Mouse (Mus musculus) gastrocnemius, adult 2 months (tissue): Measurements from ENCODE around the gene Lhfpl2. TPM values are rescaled to one million over a fixed set of nuclear protein-coding genes. Genes with fewer than 3 reads are reported as not detected.

ENCODE experiments used
- DNase-seq: peaks from one replicate; pipeline ENCODE4 v3.0.0; 2022
- H3K27ac ChIP-seq: fragments of 200-600 bp; 2 replicates; pipeline ENCODE4 v1.8.1; 2022; ENCODE audit warnings: mild to moderate bottlenecking
- H3K4me3 ChIP-seq: fragments of 200-600 bp; 2 replicates; pipeline ENCODE4 v1.8.1; 2022; ENCODE audit warnings: mild to moderate bottlenecking, moderate library complexity
- CTCF ChIP-seq: fragments of 200-600 bp; IDR thresholded peaks from 2 replicates; pipeline ENCODE4 v1.8.1; 2022; ENCODE audit warnings: antibody characterized with exemption, mild to moderate bottlenecking, moderate library complexity
- intact Hi-C: fragments of 180-260 bp; cut with DNase I; formaldehyde crosslinking; loops from one replicate; pipeline ENCODE4 v1.15.1; 2025
- total RNA-seq, 2 experiments: library from RNA; stranded (reverse); gene quantifications; 2 replicates each; pipeline ENCODE4 v1.2.3; 2021

The Lhfpl2 gene
- total RNA-seq, 2 experiments from 2014 or later: 1.5 to 4.2 TPM

DNA sequence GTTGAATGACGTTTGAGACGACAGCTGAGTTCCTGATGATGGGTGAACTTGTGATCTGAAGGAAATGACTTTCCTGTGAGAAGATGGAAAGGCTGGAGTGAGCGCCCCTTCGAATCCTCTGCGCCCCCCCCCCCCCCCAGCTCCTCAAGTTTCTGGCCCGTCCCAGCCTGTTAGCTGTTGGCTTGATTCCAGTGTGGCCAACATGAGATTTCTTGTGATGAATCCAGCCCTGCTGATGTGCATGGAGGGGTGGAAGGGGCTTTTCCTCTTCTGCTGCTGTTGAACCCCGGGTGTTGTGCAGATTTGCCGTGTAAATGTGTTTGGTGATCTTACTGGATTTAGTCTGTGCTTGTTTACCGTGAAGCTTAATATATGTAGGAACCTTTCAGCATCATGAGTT is 31.2 kb downstream of the Lhfpl2 start:
- intact Hi-C loops: no loop called here
- no peak for DNase-seq
- no peak overlapping the region for H3K4me3 ChIP-seq
- no peak for TF ChIP-seq CTCF
- no peak overlapping the region for H3K27ac ChIP-seq

DNA sequence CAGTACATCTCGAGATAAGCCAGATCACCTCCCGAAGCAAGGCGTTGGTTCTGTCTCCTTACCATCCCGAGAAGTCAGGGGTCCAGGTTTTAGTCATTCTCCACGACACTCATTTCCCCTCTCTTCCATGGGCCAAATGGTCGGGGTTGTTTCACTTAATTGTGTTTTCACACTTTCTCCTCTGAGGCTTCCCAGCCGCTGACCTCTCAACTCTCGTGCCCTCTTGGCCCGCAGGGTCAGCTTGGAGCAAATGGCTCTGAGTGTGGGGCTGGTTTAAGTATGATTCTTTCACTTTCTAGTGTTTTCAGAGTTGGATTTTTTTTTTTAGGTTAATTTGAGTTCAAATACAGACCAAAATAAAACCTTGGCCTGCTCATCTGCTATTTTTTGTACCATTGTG is 31.7 kb downstream of the Lhfpl2 start:
- H3K27ac ChIP-seq: no peak overlapping the region
- intact Hi-C loops: no loop called here
- DNase-seq: no peak
- no peak for TF ChIP-seq CTCF
- H3K4me3 ChIP-seq: no peak overlapping the region

DNA sequence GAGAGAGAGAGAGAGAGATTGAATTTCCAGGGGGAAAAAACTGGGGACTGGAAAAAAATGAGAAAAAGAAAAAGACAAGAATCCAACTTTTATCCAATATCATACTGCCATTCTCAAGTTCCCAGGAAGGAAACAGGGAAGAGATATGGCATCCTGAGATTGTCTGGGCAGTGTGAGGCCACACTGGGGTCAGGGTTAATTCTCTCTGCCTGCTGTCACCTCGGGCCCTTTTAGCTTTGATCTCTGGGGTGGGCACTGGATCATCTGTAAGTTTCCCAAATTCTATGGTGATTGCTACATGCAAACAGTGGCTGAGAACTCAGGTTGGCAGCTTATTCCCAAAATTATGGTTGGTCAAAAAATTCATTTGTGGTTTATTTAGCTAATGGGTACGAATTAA is 33.8 kb downstream of the Lhfpl2 start:
- H3K27ac ChIP-seq: no peak overlapping the region
- no peak for DNase-seq
- intact Hi-C loops: no loop called here
- no peak overlapping the region for H3K4me3 ChIP-seq
- no peak for TF ChIP-seq CTCF

DNA sequence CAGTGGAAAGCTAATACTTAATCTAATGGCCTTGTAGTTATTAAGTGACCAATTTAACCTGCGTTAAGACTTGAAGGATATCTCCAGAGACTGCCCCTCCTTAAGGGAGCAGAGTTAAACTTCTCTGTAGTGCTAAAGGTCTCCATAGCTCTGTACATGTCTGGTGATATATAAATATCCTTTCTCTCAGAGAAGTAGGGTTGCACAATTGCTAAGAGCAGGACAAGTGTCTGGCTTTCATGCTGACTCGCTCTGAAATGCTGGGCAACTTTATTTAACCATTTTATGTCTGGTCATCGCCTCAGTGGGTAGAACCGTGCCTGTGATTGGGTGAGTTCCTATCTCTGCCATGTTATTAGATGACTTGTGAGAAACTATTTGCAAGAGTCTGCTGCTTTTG is 36.6 kb downstream of the Lhfpl2 start:
- no peak overlapping the region for H3K4me3 ChIP-seq
- no peak for TF ChIP-seq CTCF
- DNase-seq: no peak
- intact Hi-C loops: no loop called here
- H3K27ac ChIP-seq: no peak overlapping the region

DNA sequence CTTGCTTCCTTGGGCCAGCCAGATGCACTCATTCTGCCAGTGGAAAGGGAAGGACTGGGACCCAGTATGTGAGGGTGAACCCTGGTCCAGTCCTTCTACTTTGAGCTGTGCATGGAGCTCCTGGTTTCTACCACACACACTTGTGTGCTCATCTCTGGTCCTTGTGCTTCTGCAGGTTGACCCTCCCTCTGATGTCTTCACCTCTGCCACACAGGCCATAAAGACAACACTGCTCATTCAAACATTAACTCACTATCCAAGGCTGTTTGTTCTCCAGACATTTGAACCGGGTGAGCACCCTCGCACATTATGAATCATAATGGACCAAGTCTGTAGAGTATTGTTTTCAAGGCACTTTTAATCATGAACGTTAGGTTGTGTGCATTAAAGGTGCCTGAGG is 37.0 kb downstream of the Lhfpl2 start:
- TF ChIP-seq CTCF: no peak
- Histone ChIP-seq H3K27ac (no peak overlapping the region), H3K4me3 (no peak overlapping the region)
- DNase-seq: no peak
- intact Hi-C loops: no loop called here

DNA sequence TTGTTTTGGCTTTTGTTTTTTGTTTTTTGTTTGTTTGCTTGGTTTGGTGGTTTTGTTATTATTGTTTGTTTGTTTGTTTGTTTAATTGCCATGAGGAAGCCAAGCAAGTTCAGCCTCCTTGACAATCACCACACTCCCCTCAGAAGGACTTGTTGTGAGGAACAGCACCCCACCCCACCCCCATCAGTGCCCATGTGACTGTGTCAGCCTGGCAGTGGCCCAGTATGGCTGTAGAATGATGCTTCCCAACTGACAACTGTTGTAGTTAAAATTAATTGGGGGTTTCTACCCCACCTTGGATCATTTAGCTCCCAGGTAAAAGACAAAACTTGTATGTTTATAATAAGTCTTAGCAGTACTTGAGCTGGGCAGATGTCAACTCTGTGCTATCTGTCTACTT is 37.6 kb downstream of the Lhfpl2 start:
- TF ChIP-seq CTCF: no peak
- no peak for DNase-seq
- Histone ChIP-seq H3K4me3 (no peak overlapping the region), H3K27ac (no peak overlapping the region)
- intact Hi-C loops: no loop called here

DNA sequence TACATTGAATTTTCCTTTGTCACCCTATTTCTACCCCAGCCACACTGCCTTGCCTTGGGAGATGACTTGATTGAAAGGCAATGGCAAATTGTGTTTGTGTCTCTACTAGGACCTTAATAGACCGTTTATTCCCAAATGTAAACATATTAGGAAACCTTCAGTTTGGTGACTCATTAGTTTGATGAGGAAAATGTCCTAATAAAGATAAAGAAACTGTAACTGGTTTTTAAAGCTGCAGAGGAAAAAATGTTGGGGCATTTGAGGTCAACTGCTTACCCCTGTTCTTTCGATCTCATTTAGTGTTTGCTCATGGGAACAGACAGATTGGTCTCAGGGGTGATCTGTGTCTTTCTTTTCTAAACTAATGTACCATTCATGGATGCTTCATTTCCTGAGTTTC is 40.1 kb downstream of the Lhfpl2 start:
- TF ChIP-seq CTCF: no peak
- no peak for DNase-seq
- Histone ChIP-seq H3K27ac (0 out of 2 replicates have a peak overlapping the region, but pooled peaks have one; percentile 12), H3K4me3 (peak overlapping the region; percentile 4; the same call in 1 of the 2 replicates)
- intact Hi-C loops: no loop called here

DNA sequence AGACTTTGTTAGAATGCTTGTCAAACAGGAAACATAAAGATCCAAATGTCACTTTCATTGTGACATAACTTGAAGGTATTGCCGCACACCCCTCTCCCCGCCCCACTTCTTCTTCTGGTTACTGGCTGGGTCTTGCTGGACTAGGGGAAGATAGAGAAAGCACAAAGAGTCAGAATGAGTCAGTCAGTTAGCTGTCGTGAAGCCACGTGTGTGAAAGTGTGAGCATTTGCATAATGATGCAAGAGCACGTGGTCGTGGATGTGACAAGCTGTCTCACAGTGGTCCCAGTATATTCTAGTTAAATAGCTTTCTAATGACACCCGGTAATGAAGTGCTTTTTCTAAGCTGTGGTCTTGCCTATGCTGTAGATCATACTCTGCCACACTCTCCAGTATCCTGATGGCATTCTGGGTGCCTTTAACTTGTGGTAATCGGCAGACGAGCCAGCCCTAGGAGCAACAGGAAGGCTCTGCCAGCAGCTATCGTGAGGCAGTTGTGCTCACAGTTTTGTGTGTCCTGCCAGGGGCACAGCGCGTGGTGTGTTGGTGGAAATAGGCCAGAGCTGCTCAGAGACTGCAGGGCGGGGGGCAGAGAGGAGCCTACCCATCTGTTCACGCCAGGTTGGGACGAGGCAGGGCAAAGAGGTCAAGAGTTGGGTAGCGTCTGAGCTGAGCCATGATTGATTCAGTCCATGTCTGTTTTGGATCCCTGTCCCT is 40.9 kb downstream of the Lhfpl2 start:
- Histone ChIP-seq H3K27ac (0 out of 2 replicates have a peak overlapping the region, but pooled peaks have one; percentile 12), H3K4me3 (no peak overlapping the region)
- DNase-seq: peak; percentile 28
- TF ChIP-seq CTCF: no peak
- intact Hi-C loops: no loop called here

DNA sequence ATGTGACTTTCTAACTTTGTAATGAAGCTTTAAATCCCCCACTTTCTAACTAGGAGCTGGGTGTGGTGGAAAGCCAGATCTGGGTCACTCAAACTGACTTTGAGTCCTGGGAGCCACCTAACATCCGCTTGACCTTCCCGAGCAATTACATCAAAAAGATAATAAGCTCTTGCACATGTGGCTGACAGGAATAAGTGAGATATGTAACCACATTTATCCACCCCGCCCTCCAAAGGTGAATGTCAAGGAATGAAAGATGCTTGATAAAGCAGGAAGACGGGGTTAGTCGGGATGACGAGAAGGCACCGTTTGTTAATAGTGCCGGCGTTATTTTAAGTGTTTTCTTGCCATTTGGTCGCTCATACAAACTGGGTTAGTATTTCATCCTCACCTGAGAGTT is 41.5 kb downstream of the Lhfpl2 start:
- no peak overlapping the region for H3K27ac ChIP-seq
- H3K4me3 ChIP-seq: no peak overlapping the region
- no peak for DNase-seq
- intact Hi-C loops: no loop called here
- TF ChIP-seq CTCF: no peak

DNA sequence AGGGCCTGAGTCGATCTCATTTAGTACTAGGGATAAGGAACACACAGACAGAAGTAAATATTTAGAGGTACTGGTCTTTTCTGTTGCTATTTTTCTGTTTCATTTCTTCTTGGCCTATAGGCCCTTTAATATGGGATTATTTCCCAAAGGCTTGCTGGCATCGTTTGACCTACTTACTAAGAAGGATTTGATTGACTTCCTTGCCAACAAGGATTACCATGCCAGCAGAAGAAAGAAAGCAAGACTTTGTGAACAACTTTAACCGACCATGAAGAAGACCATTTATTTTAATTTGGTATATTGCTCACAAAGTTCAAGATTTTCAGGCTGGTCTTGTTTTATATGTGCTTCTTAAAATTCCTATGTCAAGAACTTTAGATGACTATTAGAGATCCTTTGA is 42.8 kb downstream of the Lhfpl2 start:
- intact Hi-C loops: no loop called here
- Histone ChIP-seq H3K27ac (no peak overlapping the region), H3K4me3 (no peak overlapping the region)
- TF ChIP-seq CTCF: no peak
- DNase-seq: no peak

DNA sequence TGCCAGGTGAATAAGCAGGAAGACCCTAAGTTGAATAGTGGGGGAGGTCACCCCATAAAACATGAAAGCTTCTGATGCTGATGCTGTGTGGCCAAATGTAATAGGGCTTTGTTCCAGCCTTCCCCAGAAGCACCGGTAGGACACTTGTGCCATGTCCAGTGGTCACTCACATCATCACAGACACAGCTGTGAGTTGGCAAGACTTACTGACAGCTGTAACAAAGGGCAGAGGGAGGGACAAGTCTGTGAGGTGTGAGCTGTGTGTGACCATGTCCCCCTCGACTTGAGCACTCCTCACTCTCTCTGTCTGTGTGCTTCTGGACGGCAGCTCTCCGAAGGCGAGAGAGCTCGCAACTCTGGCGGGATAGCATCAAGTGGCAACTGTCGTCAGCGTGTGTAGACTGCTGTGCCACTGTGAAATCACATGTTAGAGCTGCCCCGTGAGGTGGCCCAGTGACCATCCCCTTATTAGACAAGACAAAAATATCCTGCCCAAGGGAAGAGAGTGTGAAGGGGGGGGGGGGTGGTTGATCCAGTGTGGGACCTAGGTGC is 43.5 kb downstream of the Lhfpl2 start:
- no peak for TF ChIP-seq CTCF
- DNase-seq: no peak
- Histone ChIP-seq H3K4me3 (no peak overlapping the region), H3K27ac (no peak overlapping the region)
- intact Hi-C loops: no loop called here

DNA sequence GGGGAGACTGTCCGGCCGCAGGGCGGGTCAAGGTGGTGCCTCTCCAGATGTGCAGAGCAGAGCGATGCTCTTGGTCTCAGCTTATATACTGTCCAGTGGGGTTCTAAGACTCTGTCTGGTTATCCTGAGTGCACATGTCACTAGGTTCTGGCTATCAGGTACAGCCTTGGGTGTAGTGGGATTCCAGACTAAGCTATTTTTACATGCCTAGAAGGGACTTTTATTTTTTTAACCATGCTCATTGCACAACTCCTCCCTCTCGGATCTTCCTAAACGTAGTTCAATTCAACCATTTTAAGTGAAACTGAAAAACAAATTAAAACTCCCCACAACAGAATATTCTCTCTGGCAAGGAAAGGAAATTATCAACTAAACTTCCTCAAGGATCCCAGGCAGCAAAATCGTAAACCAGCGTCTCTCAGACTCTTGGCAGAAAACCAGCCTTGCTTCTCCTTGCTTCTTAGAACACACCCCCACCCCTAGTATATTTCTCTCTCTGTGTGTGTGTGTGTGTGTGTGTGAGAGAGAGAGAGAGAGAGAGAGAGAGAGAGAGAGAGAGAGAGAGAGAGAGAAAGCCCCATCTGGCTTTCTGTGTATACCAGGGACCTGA is 47.4 kb downstream of the Lhfpl2 start:
- intact Hi-C loops: loop anchor here (5.0 kb wide), 1 partner anchor 37 kb away; no protein-coding TSS in a partner anchor
- TF ChIP-seq CTCF: no peak
- Histone ChIP-seq H3K4me3 (no peak overlapping the region), H3K27ac (no peak overlapping the region)
- DNase-seq: no peak

DNA sequence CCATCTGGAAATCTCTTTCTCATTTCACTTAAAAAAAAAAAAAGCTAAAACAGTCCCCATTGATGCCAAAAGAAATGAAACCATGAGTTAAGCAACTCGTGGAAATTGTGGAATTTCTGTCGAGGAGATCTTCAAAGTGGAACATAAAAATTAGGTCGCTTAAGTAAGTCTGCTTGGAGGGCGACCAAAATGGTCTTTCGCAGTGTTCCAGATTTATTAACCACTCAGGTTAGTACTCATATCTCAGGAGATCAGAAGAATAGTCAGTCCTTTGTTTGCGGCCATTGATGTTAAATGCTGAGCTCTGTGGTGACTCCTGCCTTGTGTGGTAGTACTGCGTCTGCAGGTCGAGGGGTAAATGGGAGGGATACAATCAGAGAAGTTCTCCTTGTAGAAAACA is 48.8 kb downstream of the Lhfpl2 start:
- Histone ChIP-seq H3K4me3 (peak overlapping the region; percentile 61), H3K27ac (peak overlapping the region; percentile 52)
- intact Hi-C loops: loop anchor here (5.0 kb wide), 1 partner anchor 36 kb away; no protein-coding TSS in a partner anchor
- DNase-seq: peak; percentile 23
- no peak for TF ChIP-seq CTCF

DNA sequence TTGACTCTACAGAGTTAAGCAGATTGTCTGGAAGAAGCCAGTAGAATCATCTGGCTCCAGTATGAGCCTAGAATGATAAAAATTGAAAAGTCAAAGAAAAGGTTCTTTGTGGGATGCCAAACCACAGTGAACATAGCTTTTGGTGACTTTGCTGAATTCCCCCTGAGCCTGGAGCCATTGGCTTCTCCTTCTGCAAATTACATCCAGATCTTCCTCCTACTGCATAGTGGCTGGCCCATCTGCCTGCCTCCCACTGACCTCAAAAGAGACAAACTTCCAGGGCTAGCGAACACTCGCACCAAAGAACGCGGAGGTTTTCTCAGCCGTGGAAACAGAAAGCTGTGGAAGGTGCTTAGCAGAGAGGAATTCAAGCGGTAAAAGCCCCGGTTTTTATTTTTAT is 49.4 kb downstream of the Lhfpl2 start:
- intact Hi-C loops: loop anchor here (5.0 kb wide), 1 partner anchor 35 kb away; no protein-coding TSS in a partner anchor
- Histone ChIP-seq H3K27ac (peak overlapping the region; percentile 52), H3K4me3 (peak overlapping the region; percentile 61)
- no peak for TF ChIP-seq CTCF
- DNase-seq: peak; percentile 42
